Mouse (Mus musculus) kidney, adult 2 months (tissue): ENCODE results near the gene Kctd21.

ENCODE experiments used
- CTCF ChIP-seq: fragments of 200-500 bp; conservative IDR thresholded peaks from 2 replicates; pipeline ENCODE4 v1.5.1; 2011; ENCODE audit warnings: low read depth, mild to moderate bottlenecking, control low read depth, low read length, moderate library complexity, mixed read lengths; ENCODE audit not compliant: insufficient read depth, insufficient read length
- POLR2A ChIP-seq: fragments of 200-500 bp; IDR thresholded peaks from one replicate; pipeline ENCODE4 v1.6.1; 2011; ENCODE audit warnings: low read depth, low read length, control low read depth

GRCm38 (mm10) chr7:97360166-97360565 is 28.0 kb downstream of the Kctd21 start:
- TF ChIP-seq CTCF (no peak), POLR2A (no peak)
